Mouse (Mus musculus) adrenal gland, postnatal 10 days (tissue): ENCODE results near the gene Fxyd4. TPM values are rescaled to one million over a fixed set of nuclear protein-coding genes. Genes with fewer than 3 reads are reported as not detected.

Experiments used
- DNase-seq: peaks from one replicate; pipeline ENCODE4 v3.0.0; 2021; ENCODE audit warnings: mixed read lengths
- long read RNA-seq, 2 experiments: library from polyadenylated mRNA; stranded (forward); transcript quantifications; one replicate each; pipeline ENCODE4 v2.0.0; 2021
- total RNA-seq, 2 experiments: library from RNA; stranded (reverse); gene quantifications; 2 replicates each; pipeline ENCODE4 v1.2.3; 2021

Gene Fxyd4
- total RNA-seq: not detected
- long read RNA-seq, experiment 1: 0 reads
- long read RNA-seq, experiment 2, partial matches to known transcripts: 2 of 3 reads
- long read RNA-seq, experiment 2, other reads (novel, unspliced or antisense): 1 of 3 reads

DNA sequence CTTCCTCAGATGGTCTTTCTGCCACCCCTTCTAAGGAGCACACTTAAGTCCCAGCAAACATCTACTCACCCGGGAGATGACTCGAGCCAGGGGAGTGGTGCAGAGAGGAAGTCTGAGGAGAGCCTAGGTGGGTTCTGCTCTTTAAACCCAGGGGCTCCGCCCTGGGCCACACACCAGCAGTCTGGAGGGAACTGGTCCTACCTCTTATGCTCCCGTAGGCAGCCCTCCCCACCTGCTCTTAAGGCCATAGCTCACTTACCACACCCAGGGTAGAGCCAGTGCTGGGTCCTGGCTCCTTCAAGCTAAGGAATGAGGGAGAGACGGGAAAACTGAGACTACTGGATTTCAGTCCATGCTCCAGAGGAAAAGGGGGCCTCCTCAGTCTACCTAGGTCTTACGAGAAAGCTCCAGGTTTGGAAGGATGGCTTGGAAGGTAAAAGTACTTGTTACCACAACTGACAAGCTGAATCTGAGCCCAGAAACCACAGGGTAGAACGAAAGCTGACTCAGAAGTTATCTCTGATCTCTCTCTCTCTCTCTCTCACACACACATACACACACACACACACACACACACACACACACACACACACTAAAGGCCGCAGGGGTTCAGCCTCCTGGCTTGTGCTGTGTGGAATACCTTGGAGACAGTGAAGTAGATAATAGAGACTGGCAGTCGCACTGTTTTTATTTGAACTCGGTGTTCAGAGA, at the start of gene Fxyd4:
TSS of gene Fxyd4 (minus strand) at position 471 of the 711 bp plus-strand sequence.
- no peak for DNase-seq

DNA sequence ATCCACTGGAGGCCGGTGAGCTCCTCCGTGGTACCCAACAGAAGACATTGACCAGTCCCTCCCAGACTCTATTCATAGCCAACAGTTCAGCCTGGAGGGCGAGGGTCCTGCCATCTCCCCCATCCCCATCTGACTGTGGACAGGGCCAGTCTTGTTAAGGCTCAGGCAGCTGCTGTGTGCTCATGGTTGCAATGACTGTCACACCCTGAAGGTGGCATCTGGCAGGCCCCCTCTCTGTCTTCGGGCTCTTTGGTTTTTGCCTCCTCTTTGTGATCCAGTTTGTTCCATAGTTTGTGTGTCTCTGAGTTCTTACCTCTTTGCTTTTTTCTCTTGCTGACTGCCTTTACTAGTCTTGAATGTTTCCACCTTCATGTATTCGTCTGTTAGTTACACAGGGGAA, 49.7 kb upstream of the Fxyd4 start:
- no peak for DNase-seq

DNA sequence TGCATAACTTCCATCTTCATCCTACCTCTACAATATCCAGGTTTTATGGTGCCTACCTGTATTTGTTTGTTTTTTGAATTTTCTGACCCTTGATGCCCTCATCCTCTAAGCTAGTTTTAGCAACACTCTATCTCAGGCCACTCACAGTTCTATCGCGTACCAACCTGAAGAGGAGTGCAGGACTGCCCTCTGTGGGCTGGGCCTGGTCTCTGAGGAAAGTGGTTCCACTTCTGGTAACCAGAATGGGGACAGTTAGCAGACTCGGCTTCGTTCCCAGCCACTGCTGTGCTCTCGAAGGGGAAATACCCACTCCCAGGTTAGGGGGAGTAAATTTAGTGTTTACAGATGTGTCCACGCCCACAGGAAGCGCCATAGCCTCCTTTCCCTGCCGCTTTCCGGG, 29.2 kb upstream of the Fxyd4 start:
- no peak for DNase-seq

DNA sequence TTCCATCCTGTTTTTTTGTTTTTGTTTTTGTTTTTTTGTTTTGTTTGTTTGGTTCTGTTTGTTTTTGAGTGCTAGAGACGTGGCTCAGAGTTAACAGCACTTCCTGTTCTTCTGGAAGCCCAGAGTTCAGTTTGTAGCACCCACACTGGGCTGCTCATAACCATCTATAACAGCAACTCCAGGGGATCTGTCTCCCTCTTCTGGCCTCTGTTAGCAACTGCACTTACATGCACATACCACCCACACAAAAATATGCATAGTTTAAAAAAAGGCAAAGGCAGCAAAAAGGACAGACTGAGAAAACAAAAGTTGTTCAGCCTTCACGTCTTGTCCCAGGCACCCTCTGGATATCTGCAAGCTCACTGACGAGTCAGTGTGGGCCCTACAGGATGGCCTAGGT, 25.7 kb upstream of the Fxyd4 start:
- DNase-seq: no peak

DNA sequence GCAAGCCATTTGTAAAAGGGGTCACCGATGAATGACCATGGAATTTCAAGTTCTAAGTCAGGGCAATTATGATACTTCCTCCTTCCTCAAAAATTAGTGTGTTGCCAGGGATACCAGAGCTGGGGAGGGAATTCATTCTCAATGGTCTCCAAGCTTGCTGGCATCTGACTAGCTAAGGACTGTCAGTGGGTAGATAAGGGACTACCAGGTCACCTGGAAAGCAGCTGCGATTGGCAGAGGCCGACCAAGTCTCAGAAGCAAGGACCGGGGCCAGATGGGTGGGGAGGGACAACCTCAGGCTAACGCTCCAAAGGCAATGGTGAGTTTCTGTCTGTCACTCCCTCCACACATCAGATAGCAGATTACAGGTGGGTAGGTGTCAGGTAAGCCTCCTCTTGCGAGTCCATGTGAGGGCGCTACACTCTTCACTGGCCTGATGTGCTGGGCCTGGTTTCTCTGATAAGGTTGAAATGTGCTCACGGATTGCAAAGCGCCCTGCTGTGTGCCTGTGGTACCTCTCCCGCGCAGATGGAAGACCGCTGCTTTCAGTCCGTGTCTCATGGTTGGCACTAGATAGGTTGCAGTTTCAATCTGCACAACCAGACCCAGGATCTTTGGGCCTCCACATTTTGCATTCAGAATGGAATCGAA, 19.5 kb upstream of the Fxyd4 start:
- DNase-seq: peak; percentile 20

DNA sequence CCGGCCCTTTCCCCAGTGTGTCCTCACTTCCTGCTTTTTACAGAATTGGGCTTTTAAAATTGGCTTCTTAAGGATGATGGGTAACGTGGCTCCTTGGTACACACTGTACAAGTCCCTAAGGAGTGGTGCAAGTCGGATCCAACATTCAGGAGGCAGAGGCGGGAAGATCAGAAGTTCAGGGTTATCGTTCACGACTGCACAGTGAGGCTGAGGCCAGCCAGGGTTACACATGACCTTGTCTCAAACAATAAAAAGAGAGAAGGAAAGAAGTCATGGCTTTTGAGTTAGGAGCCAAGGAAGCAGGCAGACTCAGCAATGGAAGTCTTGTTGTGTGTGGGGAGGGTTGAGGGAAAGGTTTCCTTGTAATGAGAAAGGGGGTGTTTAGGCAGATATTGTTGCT, 18.7 kb upstream of the Fxyd4 start:
- DNase-seq: peak; percentile 35

DNA sequence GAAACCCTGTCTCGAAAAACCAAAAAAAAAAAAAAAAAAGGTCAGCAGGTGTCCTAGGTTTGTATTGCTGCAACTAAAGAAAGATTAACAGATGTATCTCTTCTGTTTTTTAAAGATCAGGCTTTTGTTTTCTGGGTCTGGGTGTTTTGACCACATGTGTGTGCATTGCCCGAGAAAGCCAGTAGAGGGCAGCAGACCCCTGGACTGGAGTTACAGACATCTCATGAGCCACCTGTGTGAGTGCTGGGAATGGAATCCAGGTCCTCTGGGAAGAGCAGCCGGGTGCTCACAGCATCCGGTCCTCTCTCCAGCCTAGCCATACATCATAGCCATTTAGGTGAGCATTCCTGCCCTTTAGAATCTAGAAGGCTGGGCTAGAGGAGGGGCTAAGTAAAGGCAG, 14.8 kb upstream of the Fxyd4 start:
- DNase-seq: no peak

DNA sequence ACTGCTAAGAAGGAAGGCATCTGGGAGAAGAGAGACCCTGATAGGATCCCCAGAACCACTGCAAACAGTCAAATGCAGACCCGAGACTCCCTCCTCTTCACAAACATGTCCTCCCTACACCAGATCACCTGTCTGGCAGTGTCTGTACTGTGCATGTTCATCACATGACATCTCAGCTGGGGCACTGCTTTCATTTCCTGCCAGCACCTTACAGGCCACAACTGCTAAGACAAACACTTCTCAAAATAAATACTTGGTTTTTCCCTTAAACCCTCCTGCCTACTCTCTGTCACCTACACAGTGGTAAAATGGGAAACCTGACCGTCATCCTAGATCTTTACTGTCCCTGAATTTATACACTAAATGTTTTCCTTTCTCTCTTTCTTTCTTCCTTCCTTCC, 6.4 kb upstream of the Fxyd4 start:
- DNase-seq: no peak

DNA sequence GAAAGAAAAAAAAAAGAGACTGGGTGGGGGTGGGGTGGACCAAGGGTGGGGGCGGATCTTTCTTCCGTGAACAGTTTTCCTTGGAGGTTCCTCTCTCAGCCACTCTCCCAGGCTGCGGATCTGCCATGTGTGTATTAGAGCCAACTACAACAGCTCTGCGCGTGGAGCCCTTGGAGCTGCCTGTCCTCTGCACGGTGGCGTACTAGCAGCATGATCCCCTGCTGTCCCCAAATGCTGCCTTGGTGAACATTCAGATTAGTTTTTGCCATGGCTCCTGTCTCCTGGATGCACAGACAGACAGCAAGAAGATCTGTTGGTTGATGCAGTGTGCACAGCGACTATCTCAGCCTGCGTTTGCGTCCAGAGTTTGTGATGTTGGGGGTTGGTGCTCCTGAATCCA, 5.3 kb upstream of the Fxyd4 start:
- no peak for DNase-seq

DNA sequence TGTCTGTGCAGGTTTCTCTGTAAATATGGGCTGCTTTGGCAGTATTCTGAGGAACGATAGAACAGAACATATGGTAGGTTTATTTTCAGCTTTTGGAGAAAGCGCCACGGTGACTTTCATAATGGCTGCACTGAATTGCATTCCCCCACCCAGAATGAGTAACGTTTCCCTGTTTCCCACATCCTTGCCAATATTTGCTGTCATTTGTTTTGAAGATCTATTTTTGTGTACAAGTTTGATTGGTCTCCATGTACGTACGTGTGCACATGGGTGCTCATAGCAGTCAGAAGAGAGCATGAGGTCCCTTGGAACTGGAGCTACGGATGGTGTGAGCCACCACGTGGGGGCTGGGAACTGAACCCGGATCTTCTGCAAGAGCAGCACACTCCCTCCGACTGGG, 1.5 kb upstream of the Fxyd4 start:
- DNase-seq: no peak

DNA sequence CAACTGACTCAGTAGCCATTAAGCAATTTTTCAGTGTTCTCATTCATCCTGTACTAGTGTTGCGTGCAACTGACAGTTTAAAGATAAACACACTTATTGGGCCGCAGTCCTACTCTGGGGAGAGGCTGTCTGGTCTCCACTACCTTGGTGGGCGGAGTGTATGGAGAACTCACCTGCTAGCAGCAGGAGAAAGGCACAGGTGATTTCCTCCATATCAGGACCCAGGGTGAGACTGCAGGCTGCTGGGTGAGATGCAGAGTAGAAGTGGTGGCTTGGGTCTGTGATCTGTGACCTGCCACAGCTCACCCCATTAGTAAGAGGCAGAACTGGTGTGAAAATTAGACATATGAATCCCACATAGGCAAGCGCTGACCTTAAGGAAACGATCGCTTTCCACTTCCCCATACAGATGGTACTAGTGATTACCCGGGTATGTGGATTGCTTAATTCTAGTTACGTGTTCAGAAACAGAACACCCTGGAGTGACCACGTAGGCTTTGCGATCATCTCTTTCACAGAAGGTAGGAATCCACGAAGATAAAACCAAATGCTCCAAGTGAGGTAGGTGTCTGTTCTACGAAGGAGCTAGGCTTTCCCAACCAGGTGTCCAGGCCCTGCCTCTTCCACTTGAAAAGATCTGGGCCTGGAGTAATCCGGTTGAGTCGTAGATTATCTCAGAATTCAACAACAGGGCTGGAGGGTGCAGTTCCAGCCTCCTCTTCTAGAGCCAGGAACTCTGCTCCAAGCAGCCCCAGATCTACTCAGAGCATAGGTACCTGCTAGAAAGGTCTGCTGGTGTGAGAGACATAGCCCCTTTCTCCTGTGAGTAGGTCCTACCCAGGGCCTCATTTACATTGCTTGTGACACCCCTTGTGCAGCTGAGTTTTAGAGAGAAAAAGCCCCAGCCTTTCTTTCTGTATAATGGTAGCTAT, 1.5 kb downstream of the Fxyd4 start:
- no peak for DNase-seq

DNA sequence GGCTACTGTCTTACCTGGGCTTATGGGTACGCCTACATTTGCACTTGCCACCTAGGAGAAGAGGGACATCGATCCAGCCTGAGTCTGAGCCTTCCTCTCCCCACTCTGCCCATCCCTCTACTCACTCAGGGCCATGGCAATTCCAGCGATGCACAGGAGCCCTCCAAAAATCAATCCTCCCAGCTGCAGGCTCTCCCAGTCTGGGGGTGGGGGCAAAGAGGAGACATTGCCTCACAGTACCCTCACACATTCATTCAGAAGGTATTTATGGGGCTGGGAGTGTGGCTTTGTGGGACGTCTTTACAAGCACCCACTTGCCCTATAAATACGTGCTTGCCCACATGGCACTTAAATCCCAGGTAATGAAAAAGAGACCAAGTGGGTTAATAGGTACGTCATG, 3.2 kb downstream of the Fxyd4 start:
- DNase-seq: no peak

DNA sequence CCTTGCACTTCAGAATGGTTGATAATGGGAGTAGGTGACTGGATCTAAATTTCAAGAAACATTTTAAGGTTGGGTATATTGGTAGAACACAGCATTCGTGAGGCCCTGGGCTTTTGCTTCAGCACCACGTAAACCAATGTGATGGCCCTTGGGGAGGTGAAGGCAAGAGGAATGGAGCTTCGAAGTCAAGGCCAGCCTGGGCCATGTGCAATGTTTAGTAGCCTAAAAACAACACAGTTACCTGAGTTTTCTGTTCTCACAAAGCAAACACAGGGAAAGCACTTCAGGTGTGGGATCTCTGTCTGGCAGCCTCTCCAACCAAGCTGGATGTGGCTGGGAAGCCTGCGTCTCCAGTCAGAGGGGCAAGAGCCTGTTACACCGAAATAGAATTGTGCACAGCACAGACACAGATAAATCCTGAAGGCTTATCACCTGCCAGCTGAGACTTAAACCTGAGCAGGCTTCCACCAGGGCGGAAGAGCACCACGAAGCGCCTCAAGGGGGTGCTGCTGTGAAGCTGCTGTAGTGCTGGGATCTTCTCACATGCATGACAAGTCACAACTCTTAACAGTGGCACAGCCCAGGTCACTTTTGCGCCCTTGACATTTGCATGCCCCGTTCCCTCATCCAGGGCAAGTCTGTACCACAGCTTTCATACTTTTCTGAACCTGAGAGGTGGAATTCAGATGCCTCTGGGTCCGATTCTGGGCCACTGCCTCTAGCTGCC, 5.0 kb downstream of the Fxyd4 start:
- peak; percentile 52 for DNase-seq

DNA sequence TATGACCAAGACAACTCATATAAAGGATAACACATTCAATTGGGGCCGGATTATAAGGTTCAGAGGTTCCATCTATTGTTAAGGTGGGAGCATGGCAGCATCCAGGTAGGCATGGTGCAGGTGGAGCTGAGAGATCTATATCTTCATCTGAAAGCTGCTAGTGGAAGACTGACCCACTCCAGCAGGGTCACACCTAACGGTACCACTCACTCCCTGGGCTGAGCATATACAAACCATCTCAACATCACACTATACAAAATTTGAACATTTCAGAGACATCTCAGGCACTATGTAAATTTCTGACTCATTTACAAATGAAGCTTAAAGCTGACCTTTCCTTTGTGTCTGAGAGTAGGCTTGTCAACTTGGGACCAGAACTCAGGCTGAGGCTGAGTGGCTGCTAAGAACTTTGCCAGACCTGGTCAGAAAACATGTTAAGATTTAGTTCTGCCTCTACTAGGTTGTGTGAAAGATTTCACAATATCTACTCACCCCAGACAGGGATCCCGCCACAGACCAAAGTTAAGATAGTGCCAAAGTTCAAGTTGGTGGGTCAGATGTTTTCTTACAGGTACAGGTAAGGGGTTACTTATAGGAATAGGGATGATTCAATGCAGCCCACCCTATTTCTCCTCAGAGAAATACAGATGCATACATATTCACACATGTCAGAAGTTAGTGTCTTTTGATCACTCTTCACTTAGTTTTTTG, 7.4 kb downstream of the Fxyd4 start:
- DNase-seq: no peak

DNA sequence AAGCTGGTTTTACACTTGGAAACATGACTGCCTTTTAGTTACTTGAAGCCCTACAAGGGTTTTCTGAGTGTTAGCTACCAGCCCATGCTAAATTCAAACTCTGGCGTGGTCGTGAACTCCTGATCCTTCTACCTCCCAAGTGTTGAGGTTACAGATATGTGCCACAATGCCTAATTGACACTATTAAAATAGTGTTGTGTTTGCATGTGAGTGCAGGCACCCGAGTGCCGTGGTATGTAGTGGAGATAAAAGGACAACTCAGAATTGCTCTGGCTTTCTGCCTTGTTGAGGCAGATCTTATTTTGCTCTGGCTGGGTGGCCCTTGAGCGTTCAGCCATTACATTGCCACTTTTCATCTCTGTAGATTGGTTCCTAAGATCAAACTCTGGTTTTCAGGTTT, 8.7 kb downstream of the Fxyd4 start:
- DNase-seq: no peak

DNA sequence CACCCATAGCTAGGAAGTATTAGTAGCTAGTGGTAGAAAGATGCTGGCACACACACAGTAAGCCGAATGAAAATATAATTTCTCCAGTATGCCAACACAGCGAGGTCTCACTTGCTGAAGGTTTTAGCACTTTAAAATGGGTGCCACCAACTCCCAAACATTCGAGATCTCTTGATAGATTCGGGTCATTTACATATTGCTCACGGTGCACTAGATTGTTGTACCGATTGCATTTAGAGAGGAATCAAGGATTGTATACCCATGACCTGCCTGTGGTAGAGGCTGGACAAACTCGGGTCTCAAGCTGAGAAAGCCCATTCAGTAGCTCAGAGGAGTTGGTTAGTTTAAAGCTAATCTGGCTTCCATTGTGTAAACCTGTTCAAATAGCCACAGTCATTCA, 9.5 kb downstream of the Fxyd4 start:
- no peak for DNase-seq

DNA sequence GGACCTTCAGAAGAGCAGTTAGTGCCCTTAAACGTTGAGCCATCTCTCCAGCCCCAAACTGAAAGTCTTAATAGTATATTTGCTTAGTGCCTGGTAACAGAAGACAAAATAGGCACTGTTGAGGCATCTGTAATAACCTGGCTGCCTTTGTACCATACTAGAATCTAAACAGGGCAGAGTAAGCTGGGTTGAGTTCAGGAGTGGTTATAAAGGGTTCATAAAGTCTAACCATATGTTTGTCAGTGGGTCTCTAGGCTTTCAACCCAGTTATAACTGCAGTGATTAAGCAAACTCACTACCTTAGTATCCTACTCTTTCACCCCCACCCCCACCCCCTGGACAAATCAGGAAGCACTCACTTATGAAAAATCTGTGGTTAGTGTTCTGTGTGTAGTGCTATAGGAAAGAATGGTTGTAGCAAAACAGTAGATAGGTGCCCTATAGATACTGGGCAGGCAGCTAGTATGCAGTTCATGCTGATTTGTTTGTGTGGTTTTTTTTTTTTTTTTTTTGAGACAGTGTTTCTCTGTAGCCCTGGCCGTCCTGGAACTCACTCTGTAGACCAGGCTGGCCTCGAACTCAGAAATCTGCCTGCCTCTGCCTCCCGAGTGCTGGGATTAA, 10.5 kb downstream of the Fxyd4 start:
- DNase-seq: no peak

DNA sequence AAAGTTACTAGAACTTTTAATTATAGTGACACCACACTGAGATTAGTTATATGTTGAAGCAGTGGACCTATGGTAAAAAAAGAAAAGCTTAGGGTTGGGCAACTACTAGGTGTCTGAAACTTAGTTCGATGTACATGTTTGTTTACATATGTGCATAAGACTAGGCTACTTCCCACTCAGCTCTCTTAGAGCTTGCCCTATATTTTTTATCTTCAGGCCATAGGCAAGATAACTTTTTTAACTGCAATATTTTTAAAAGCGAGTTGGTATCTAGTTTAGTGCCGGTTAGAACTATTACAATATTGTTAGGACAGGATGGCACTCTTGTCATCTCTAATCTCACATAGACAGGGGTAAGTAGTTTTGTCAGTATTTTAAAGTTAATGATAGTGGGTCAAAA, 15.5 kb downstream of the Fxyd4 start:
- DNase-seq: no peak

DNA sequence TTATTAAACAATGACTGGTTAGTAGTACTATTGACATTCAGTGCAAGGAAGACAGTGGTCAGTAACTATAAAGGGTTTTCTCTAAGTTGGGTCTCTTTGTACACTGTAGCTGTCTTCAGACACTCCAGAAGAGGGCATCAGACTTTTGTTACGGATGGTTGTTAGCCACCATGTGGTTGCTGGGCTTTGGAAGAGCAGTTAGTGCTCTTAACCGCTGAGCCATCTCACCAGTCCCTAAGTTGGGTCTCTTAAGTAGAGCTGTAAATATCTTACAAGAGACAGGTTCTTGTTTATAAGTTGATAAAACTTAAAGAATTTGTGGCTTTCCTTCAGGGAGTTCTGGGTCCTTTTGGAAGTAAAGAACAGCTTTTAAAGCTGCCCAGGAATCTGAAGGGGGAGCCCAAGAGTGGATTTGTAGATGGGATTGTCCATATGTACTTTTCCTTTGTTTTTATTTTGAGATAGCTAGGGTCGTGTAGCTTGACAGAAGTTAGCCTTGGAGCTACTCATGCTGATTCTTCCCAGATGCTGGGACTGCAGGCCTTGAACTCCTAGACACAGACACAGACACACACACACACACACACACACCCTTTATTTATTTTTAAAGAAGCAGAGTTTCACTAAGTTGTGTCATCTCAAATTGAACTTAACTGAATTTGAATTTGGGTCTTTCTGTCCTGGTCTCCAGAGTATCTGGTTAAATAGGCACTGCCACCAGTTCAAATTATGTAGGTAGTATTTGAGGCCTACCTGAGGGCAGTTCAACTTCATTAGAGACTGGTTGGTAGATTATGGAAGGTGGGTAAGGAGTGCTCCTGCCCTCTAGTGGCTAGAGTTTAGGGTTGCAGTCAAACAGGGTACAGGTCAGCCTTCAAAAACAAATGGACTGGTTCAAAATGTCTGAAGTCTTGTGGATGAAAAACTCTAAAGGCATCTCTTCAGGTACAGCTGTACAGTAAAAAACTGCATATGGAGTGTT, 16.5 kb downstream of the Fxyd4 start:
- peak; percentile 40 for DNase-seq

DNA sequence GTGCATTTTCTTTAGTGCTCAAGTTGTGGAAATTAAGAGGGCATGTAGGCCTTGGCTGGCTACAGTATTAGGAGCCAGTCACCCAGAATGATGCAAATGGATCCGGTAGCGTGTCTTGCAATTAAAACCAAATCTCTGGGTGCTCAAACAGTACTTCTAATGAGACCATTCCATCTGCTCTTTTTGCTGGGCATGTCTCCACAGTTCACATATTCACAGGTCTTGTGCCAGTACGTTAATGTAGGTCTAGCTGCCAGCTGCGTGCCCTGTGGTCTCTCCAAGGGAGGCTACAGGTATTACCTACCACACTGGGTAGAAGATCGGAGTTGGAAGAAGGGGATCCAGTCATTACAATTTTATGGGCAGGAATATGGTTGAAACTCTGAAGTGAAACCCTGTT, 19.4 kb downstream of the Fxyd4 start:
- no peak for DNase-seq
